Mouse (Mus musculus) thymus, postnatal 14 days (tissue): ENCODE results near the gene Dvl2.
A peak's percentile ranks its signal among the peaks of the same experiment; 100 is the strongest.

ENCODE experiments used
- DNase-seq: peaks from one replicate; pipeline ENCODE4 v3.0.0; 2021

The Dvl2 gene

DNA sequence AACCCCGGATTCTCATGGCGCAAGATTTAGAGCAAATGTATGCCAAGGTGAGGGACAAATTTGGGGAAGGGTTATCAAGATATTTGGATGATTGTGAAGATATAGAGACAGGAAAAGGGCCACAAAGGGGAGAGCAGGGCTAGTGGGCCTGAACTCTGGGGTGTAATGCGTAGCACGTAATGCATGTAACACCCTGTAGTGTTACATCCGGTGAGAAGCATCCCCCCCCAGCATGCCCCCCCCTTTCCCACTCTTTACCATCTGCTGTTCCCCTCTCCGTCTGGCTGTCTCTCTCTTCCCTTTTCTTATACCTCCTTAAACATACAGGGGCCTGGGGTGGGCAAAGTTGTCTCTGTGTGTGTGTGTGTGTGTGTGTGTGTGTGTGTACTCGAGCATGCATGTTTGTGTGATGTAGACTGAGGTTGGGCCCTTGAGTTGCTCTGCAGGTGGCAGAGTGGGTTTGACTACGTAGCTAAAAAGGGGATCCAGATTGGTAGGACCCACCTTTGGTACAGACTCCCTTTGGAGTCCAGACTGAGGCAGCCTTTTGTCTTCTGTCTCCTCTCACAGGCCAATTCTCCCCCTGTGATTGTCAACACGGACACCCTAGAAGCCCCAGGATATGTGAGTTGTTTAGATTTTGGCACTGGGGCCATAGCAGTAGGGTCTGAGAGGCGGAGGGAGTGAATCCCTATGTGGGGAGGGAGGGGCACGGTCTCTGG, 29.6 kb downstream of the Dvl2 start:
- DNase-seq, result no peak

DNA sequence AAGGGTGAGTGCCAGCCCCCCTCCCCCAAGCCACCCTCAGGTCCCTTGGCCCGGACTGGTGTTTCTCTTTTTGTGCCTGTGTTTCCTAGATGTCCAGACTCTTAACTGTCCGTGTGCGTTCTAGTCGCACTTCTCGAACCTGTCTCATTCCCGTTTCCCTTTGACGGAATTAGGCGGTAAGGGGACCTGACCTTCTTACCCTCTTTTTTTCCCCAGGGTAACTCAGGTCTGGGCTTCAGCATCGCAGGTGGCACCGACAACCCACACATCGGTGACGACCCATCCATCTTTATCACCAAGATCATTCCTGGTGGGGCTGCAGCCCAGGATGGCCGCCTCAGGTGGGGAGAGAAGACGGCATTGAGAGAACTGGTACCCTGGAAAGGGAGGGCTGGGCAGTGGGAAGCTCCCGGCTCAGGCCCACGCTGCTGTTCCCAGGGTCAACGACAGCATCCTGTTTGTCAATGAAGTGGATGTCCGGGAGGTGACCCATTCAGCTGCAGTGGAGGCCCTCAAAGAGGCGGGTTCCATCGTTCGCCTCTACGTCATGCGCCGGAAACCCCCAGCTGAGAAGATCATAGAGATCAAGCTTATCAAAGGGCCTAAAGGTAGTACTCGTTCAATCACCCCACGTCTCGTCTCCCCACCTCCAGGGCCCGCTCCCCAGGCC, 30.4 kb downstream of the Dvl2 start:
- DNase-seq, result no peak

DNA sequence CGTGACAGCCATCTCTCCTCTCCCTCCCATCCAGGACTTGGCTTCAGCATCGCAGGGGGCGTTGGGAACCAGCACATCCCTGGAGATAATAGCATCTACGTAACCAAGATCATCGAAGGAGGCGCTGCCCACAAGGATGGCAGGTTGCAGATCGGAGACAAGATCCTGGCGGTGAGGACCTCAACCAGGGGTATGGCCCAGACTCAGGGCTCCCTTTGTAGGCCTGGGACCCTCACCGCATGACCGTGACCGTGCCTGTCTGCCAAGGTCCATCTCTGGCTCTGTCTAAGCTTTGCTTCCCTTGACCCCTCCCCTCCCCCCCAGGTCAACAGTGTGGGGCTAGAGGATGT, 30.9 kb downstream of the Dvl2 start:
- DNase-seq, result no peak

DNA sequence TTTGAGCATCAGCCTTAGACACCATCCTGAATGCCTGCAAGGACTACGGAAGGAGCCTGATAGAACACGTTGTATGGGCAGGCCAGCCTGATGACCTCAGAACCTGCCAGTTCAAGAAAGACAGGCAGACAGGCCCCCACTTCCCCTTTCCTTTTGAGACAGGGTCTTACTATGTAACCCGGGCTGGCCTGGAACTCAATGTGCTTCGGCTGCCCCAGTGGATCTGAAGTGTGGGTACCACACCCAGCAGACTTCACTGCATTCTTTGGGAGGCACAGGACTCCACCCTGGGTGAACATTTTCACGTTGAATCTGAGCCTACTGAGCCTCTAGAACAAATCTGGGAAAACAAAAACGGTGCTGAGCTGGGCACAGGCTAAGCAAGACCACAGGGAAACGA, 37.8 kb downstream of the Dvl2 start:
- DNase-seq, result no peak

DNA sequence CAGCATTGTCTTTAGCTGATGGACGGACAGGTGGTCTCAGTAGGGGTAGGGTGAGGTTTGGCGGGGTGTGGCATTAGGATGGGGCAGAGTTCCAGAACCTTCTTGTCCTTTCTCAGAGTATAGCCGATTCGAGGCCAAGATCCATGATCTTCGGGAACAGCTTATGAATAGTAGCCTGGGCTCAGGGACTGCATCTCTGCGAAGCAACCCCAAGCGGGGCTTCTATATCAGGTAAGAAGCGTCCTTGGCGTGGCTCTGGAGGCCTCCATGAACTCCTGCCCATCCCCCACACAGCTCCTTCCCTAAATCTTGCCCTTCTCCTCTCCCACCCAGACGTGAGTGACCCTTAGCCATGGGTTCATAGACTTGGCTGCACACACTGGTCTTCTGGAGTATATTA, 39.2 kb downstream of the Dvl2 start:
- no peak for DNase-seq

DNA sequence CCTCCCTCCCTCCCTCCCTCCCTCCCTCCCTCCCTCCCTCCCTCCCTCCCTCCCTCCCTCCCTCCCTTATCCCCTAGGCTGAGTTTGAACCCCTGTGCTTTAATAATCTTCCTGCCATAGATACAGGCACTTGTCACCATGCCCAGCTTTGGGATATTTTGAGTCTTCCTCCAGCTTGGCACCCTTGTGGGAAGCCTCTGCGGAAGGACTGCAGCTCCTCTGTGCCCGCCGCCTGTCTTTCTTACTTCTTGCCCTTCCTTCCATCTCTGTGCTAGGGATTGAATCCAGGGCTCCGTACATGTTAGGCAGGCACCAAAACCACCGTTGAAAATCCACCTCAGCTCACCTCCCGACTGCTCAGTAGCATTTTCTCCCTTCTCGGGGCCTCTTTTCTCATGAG, 39.8 kb downstream of the Dvl2 start:
- DNase-seq, result no peak

DNA sequence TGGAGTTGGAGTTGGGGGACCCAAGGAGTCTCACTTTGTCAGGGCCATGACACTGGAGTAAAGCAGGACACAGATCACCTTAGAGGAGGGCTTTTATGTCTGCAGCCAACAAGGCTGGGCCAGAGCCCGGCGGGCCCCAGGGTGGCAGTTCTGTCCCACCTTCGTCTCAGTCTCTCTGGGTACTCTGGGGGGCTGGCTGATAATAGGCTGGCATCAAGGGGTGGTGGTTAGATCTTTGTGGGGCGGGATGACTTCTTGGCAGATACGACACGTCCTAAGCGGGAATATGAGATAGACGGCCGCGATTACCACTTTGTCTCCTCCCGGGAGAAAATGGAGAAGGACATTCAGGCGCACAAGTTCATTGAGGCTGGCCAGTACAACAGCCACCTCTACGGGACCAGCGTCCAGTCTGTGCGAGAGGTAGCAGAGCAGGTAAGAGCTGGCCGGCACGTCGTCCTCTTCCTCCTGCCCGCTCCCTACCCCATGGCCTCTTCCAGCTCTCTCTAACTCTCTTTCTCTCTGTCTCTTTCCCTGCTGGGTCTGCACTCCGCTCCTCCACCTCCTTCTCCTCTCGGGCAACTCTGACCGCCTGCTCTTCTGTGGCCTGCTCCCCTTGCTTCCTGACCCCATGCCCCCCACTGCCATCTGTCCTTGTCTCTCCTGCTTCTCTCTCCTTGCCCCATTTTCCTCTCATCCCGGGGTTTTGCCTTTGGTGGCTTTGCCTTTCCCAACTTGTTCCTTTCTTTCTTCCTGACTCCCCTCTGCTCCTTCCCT, 42.1 kb downstream of the Dvl2 start:
- DNase-seq, result no peak

DNA sequence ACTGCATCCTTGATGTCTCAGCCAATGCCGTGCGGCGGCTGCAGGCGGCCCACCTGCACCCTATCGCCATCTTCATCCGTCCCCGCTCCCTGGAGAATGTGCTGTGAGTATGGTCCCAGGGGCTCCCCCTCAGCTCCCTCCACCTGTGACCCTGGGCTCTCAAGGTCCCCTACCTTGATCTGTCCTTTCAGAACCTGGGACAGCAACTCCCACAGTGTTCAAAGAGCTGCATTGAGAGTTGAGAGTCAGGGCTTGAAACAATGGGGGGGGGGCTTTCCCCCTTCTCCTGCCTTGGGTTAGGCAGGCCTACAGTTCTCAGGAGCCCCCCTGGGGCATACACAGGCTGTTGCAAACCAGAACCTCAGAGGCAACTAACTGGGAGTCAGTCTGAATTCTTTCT, 43.3 kb downstream of the Dvl2 start:
- DNase-seq, result no peak

DNA sequence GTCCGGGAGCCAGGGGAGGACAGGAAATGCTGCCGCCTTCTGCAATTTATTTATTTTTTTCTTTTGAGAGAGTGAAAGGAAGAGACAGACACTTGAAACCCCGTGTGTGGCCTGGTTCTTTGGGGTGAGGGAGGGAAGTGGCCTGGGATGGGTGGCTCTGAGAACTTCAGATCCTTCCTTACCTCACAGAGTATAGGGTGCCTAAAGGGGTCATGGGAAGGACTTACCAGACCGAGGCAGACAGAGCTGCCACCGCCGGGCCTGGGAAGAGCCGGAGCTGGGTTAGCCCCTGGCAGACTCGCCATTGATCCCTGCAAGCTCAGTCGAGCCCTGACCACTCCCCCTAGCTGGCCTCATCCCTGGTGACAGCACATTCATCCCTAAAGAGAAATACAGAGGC, 45.0 kb downstream of the Dvl2 start:
- DNase-seq, result no peak

DNA sequence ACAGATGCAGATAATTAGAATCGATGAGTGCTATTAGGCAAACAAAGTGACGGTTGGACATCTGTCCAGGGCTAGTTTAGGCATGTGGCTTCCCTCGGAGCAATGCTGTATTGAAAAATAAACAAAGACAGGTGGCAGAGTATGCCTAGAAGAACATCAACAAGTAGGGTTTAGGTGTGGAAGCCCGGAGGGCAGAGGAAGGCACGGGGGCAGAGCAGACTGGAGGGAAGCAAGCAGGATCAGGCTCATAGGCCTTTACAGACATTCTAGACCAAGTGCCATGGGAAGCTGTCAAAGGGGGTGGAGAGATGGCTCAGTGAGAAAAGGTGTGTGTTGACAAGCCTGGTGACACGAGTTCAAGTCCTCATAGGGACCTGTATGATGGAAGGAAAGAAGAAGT, 49.0 kb downstream of the Dvl2 start:
- no peak for DNase-seq

DNA sequence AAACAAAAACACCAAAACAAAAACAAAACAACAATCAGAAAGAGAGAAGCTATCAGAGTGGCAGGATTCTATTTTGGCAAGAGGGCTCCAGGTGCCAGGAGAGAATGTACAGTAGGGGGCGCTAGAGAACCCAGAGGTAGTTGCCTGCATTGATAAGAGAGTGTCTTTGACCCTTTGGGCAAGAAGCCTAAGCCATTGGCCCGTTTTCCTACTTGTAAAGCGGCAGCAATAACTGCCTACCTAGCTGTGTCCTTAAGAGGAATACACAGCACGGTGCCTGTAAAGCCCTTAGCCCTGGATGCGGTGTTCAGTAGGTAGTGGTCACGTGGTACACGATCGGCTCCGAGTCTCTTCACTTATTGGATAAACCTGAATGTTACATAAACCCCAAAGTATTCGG, 49.4 kb downstream of the Dvl2 start:
- peak; percentile 41 for DNase-seq

DNA sequence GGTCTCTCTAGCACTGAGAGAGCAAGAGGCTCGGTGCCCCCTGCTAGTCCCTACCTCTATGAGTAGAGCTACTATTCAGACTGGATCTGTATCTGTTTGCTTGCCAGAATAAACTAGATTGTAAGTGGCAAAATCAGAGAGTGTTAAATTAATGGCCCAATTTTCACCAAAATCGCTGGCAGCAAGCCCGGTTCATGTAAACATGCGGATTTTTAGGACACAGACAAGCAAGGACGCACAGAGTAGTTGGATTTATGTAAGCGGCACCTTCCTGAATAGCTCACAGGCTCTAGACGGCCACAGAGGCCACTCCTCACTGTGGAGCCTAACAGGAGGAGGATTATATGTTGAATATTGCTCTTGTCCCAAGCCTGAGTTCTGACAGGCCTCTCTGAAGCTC, 52.8 kb downstream of the Dvl2 start:
- no peak for DNase-seq

DNA sequence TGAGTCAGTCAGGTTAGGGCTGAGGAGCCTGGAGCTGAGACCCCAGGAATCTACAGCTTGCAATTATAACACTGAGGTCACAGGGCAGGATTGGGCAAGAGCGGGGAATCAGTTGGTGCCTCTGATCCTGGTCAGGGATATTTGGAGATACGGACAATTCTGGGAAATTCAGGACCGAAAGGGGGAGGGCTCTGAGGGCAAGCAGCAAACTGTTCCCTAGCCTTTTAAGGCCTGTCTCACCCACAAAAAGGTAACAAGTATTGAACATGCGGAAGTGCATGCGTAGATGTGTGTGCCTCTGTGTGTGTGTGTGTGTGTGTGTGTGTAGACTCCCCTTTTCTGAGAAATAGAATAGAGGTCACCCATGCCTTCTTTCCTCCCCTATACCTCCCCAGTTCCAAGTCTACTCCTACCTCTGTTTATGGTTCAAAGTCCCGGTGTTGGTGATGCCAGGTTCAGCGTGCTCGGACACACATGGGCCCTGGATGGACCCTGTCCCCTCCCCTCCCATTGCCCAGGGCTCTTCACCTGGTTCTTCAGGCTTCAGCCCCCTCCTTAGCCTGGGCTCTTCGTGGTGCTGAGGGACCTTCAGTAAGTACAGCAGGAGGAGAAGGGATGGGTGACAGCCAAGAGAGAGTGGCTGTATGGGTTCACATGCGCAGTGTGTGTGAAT, 53.6 kb downstream of the Dvl2 start, which contains the start of gene Asgr1:
Asgr1 (plus strand) TSS at position 188 of the 673 bp plus-strand sequence.
- DNase-seq, result no peak

DNA sequence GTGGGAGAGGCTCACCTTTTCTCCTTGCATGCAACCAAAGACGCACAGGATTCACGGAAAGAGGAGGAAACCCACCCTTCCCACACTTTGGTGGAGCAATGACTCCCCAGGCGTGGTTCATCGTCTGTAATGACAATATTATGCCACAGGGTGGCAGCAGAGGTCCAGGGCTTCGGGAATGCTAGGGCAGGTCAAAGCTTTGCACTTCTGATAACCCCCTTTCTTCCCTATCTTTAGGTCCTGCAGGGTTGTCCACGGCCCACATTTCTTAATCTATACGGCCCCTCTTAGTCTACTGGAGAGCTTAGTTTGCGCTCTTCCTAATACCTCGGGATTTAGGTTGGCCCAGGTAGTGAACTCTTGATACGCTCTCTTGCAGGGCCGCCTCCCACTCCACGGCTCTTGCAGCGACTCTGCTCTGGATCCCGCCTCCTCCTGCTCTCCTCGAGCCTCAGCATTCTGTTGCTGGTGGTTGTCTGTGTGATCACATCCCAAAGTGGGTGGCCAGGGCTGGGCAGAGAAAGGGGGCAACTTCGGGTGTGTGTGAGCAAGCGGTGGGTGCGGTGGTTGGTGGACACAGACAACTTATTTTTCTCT, 55.3 kb downstream of the Dvl2 start:
- peak; percentile 79 for DNase-seq

DNA sequence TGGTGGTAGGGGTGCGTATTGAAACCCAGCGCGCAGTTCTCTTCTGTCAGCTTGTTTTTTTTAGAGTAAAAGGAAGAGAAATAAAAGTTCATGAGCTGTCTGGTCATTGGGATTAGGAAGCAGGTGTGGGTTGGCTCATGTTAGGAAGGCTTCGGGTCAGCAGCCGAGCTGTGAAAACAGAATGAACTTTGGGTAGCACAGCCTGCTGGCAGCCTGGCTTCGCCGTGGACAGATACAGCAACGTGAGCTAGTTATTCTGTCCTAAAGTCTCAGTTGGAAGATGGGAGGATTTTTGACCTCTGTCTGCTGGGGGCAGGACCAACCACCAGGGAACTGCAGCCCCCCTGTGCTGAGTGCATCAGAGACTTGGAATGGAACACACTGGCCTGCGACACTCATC, 57.4 kb downstream of the Dvl2 start:
- no peak for DNase-seq

DNA sequence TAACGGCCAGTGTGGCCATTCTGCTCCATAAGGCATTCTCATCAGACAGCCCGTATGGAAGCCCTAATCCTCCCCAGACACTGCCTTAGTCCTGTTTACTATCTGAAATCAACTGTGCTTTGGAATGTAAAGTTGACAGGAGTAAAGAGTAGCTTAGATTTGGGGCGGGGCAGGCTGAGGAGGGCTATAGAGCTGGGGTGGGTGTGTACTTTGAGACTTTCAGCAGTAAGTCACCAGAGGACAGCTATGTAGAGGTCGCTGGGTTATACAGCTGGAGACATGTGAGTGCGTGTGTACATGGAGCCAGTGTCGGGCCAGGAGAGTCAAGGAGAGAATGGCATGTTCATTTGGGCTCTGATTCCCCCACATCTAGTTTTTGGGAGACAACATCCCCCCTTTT, 59.5 kb downstream of the Dvl2 start:
- no peak for DNase-seq
